ENCODE assay signal across 7 mouse cellular contexts in genomic region chr13:112099953-112100591, GRCm38 (mm10).
DNase-seq lines count a peak whose midpoint lies in the region; ATAC-seq and TF ChIP-seq lines count a peak whose summit lies in the region.

No protein-coding gene starts in this region.

- H3K36me3 ChIP-seq in spleen, adult 2 months (ENCODE audit: control insufficient read depth, insufficient read depth, low read length): no peaks in the 10 kb centered on the region
- H3K36me3 ChIP-seq in hindbrain, embryonic 11.5 days (ENCODE audit: control insufficient read depth, insufficient read depth, low read length): no peaks in the 10 kb centered on the region
- H3K36me3 ChIP-seq in lung, embryonic 16.5 days (ENCODE audit: control insufficient read depth, insufficient read depth, low read length): no peaks in the 10 kb centered on the region

- TF ChIP-seq POLR2A in spleen, adult 2 months (IDR thresholded peaks at IDR 0.05; ENCODE audit: low read depth, low read length): no peak

- no peaks in the 10 kb centered on the region for H3K9me3 ChIP-seq in hindbrain, embryonic 11.5 days (ENCODE audit: control insufficient read depth, low read length)
- H3K9me3 ChIP-seq in lung, embryonic 16.5 days (ENCODE audit: control insufficient read depth, low read length): no peaks in the 10 kb centered on the region

- H3K27me3 ChIP-seq in spleen, adult 2 months (ENCODE audit: control insufficient read depth, insufficient read depth, low read length): peaks cover 5% of the 10 kb centered on the region; the same call in 1 of the 2 replicates
- no peaks in the 10 kb centered on the region for H3K27me3 ChIP-seq in hindbrain, embryonic 11.5 days (ENCODE audit: control insufficient read depth, insufficient read depth, low read length)
- no peaks in the 10 kb centered on the region for H3K27me3 ChIP-seq in lung, embryonic 16.5 days (ENCODE audit: control insufficient read depth, insufficient read depth, low read depth, low read length)

- intact Hi-C loops in gastrocnemius, postnatal 36 days (cut with DNase I): no loop called here

- H3K27ac ChIP-seq in spleen, adult 2 months (ENCODE audit: insufficient read depth, low read length): no peak overlapping the region
- H3K27ac ChIP-seq in hindbrain, embryonic 11.5 days (ENCODE audit: low read depth, low read length): 0 out of 2 replicates have a peak overlapping the region, but pooled peaks have one; percentile 75
- peak overlapping the region; percentile 95 for H3K27ac ChIP-seq in lung, embryonic 16.5 days (ENCODE audit: low read length)

- no peaks in the 10 kb centered on the region; the same call in 1 of the 2 replicates for H3K4me1 ChIP-seq in spleen, adult 2 months (ENCODE audit: control insufficient read depth, insufficient read depth, insufficient read length)
- H3K4me1 ChIP-seq in hindbrain, embryonic 11.5 days (replicated peaks; ENCODE audit: control insufficient read depth, insufficient read depth, low read length): no peaks in the 10 kb centered on the region; the same call in 1 of the 2 replicates
- peaks cover 13% of the 10 kb centered on the region for H3K4me1 ChIP-seq in lung, embryonic 16.5 days (replicated peaks; ENCODE audit: control insufficient read depth, insufficient read depth, low read length)

- no peak for TF ChIP-seq CTCF in spleen, adult 2 months (IDR thresholded peaks at IDR 0.05; ENCODE audit: extremely low read depth, insufficient read depth, insufficient read length, insufficient replicate concordance)

- no peak for DNase-seq in spleen, adult 2 months (ENCODE audit: low read depth in 1 of 2, low spot score in 2 of 2)
- DNase-seq in spleen, postnatal 4 days (ENCODE audit: low spot score in 2 of 2): no peak
- DNase-seq in hindbrain, embryonic 11.5 days (ENCODE audit: low spot score): peak; percentile 36
- DNase-seq in urinary bladder, postnatal 36 days (ENCODE audit: low spot score in 2 of 2): no peak
- no peak for DNase-seq in gastrocnemius, postnatal 36 days
- DNase-seq in spleen, postnatal 14 days (ENCODE audit: low spot score in 2 of 2): no peak

- 65% methylated on average over 7 of the region's 7 CpGs for WGBS in spleen, adult 2 months
- WGBS in hindbrain, embryonic 11.5 days: 27% methylated on average over 7 of the region's 7 CpGs
- 44% methylated on average over 7 of the region's 7 CpGs for WGBS in lung, embryonic 16.5 days

- no peak; the same call in 1 of the 2 replicates for ATAC-seq in hindbrain, embryonic 11.5 days (ENCODE audit: low FRiP score)
- ATAC-seq in lung, embryonic 16.5 days (ENCODE audit: low read depth): peak; percentile 65

- peak overlapping the region; percentile 60 for H3K9ac ChIP-seq in hindbrain, embryonic 11.5 days (ENCODE audit: low read depth, low read length)
- peak overlapping the region; percentile 81 for H3K9ac ChIP-seq in lung, embryonic 16.5 days (ENCODE audit: low read length)

- peak overlapping the region; percentile 75 for H3K4me2 ChIP-seq in hindbrain, embryonic 11.5 days (replicated peaks; ENCODE audit: low read depth, low read length)
- peak overlapping the region; percentile 95 for H3K4me2 ChIP-seq in lung, embryonic 16.5 days (ENCODE audit: low read depth, low read length)

- H3K4me3 ChIP-seq in spleen, adult 2 months (ENCODE audit: extremely low read depth, insufficient read depth, insufficient read length): peak overlapping the region; percentile 43; the same call in 1 of the 2 replicates
- H3K4me3 ChIP-seq in hindbrain, embryonic 11.5 days (ENCODE audit: low read depth, low read length): peak overlapping the region; percentile 41
- peak overlapping the region; percentile 60 for H3K4me3 ChIP-seq in lung, embryonic 16.5 days (ENCODE audit: low read length)
